Mouse (Mus musculus): ENCODE data around the gene Gm10142. TPM values are rescaled to one million over a fixed set of nuclear protein-coding genes. Genes with fewer than 3 reads are reported as not detected.

Gm10142 gene
- not detected for polyA plus RNA-seq (2015; fragmentation: Illumina TruSeq; extraction: RNeasy Lipid Tissue Mini Kit (QIAGEN cat#74804); ENCODE audit: insufficient read depth, low replicate concordance)

GRCm38 (mm10) chr10:77715507-77715906, at the start of gene Gm10142:
TSS of gene Gm10142 (plus strand) at chr10:77715807.

GRCm38 (mm10) chr10:77685895-77686664, 29.5 kb upstream of the Gm10142 start, which contains the start of gene Tspear:
TSS of gene Tspear (plus strand) at chr10:77686569.

GRCm38 (mm10) chr10:77690356-77690807, 25.2 kb upstream of the Gm10142 start, which contains the start of gene Gm19402:
TSS of gene Gm19402 (minus strand) at chr10:77690757.

GRCm38 (mm10) chr10:77697133-77697532, 18.5 kb upstream of the Gm10142 start, which contains the start of gene Gm9508:
TSS of gene Gm9508 (minus strand) at chr10:77697233.

GRCm38 (mm10) chr10:77706326-77706725, 9.3 kb upstream of the Gm10142 start, which contains the start of gene Gm10272:
TSS of gene Gm10272 (plus strand) at chr10:77706626.

GRCm38 (mm10) chr10:77711157-77711556, 4.5 kb upstream of the Gm10142 start, which contains the start of gene Gm10024:
TSS of gene Gm10024 (plus strand) at chr10:77711457.

GRCm38 (mm10) chr10:77720299-77720698, 4.7 kb downstream of the Gm10142 start, which contains the start of gene Krtap12-1:
TSS of gene Krtap12-1 (plus strand) at chr10:77720599.

GRCm38 (mm10) chr10:77726186-77726585, 10.6 kb downstream of the Gm10142 start, which contains the start of gene Gm10100:
TSS of gene Gm10100 (plus strand) at chr10:77726486.

GRCm38 (mm10) chr10:77741924-77742688, 26.5 kb downstream of the Gm10142 start, which contains the start of gene Gm18596:
TSS of gene Gm18596 (minus strand) at chr10:77742638.

GRCm38 (mm10) chr10:77751254-77751653, 35.6 kb downstream of the Gm10142 start, which contains the start of gene Gm9736:
TSS of gene Gm9736 (minus strand) at chr10:77751354.

GRCm38 (mm10) chr10:77759582-77759981, 44.0 kb downstream of the Gm10142 start, which contains the start of gene Gm3233:
TSS of gene Gm3233 (minus strand) at chr10:77759682.

Other genes starting within 250 kb of the Gm10142 start
- 8.7 TPM for gene Fam207a, start 200.0 kb upstream of the Gm10142 start, polyA plus RNA-seq (2015; fragmentation: Illumina TruSeq; extraction: RNeasy Lipid Tissue Mini Kit (QIAGEN cat#74804); ENCODE audit: insufficient read depth, low replicate concordance)
- 140 TPM for gene Itgb2, start 185.6 kb upstream of the Gm10142 start, polyA plus RNA-seq (2015; fragmentation: Illumina TruSeq; extraction: RNeasy Lipid Tissue Mini Kit (QIAGEN cat#74804); ENCODE audit: insufficient read depth, low replicate concordance)
- 83.9 TPM for gene Pttg1ip, start 134.1 kb upstream of the Gm10142 start, polyA plus RNA-seq (2015; fragmentation: Illumina TruSeq; extraction: RNeasy Lipid Tissue Mini Kit (QIAGEN cat#74804); ENCODE audit: insufficient read depth, low replicate concordance)
- 158 TPM for gene Sumo3, start 109.7 kb upstream of the Gm10142 start, polyA plus RNA-seq (2015; fragmentation: Illumina TruSeq; extraction: RNeasy Lipid Tissue Mini Kit (QIAGEN cat#74804); ENCODE audit: insufficient read depth, low replicate concordance)
- not detected for gene Gm49325, start 109.6 kb upstream of the Gm10142 start, polyA plus RNA-seq (2015; fragmentation: Illumina TruSeq; extraction: RNeasy Lipid Tissue Mini Kit (QIAGEN cat#74804); ENCODE audit: insufficient read depth, low replicate concordance)
- 33.2 TPM for gene Ube2g2, start 93.5 kb upstream of the Gm10142 start, polyA plus RNA-seq (2015; fragmentation: Illumina TruSeq; extraction: RNeasy Lipid Tissue Mini Kit (QIAGEN cat#74804); ENCODE audit: insufficient read depth, low replicate concordance)
- gene Tspear, start 29.2 kb upstream of the Gm10142 start, polyA plus RNA-seq (2015; fragmentation: Illumina TruSeq; extraction: RNeasy Lipid Tissue Mini Kit (QIAGEN cat#74804); ENCODE audit: insufficient read depth, low replicate concordance), result 0.23 TPM
- not detected for gene Gm19402, start 25.1 kb upstream of the Gm10142 start, polyA plus RNA-seq (2015; fragmentation: Illumina TruSeq; extraction: RNeasy Lipid Tissue Mini Kit (QIAGEN cat#74804); ENCODE audit: insufficient read depth, low replicate concordance)
- gene Gm9508, start 18.6 kb upstream of the Gm10142 start, polyA plus RNA-seq (2015; fragmentation: Illumina TruSeq; extraction: RNeasy Lipid Tissue Mini Kit (QIAGEN cat#74804); ENCODE audit: insufficient read depth, low replicate concordance), result not detected
- gene Gm10272, start 9.2 kb upstream of the Gm10142 start, polyA plus RNA-seq (2015; fragmentation: Illumina TruSeq; extraction: RNeasy Lipid Tissue Mini Kit (QIAGEN cat#74804); ENCODE audit: insufficient read depth, low replicate concordance), result not detected
- gene Gm10024, start 4.3 kb upstream of the Gm10142 start, polyA plus RNA-seq (2015; fragmentation: Illumina TruSeq; extraction: RNeasy Lipid Tissue Mini Kit (QIAGEN cat#74804); ENCODE audit: insufficient read depth, low replicate concordance), result not detected
- not detected for gene Krtap12-1, start 4.8 kb downstream of the Gm10142 start, polyA plus RNA-seq (2015; fragmentation: Illumina TruSeq; extraction: RNeasy Lipid Tissue Mini Kit (QIAGEN cat#74804); ENCODE audit: insufficient read depth, low replicate concordance)
- not detected for gene Gm10100, start 10.7 kb downstream of the Gm10142 start, polyA plus RNA-seq (2015; fragmentation: Illumina TruSeq; extraction: RNeasy Lipid Tissue Mini Kit (QIAGEN cat#74804); ENCODE audit: insufficient read depth, low replicate concordance)
- gene Gm18596, start 26.8 kb downstream of the Gm10142 start, polyA plus RNA-seq (2015; fragmentation: Illumina TruSeq; extraction: RNeasy Lipid Tissue Mini Kit (QIAGEN cat#74804); ENCODE audit: insufficient read depth, low replicate concordance), result not detected
- gene Gm9736, start 35.5 kb downstream of the Gm10142 start, polyA plus RNA-seq (2015; fragmentation: Illumina TruSeq; extraction: RNeasy Lipid Tissue Mini Kit (QIAGEN cat#74804); ENCODE audit: insufficient read depth, low replicate concordance), result not detected
- not detected for gene Gm3233, start 43.9 kb downstream of the Gm10142 start, polyA plus RNA-seq (2015; fragmentation: Illumina TruSeq; extraction: RNeasy Lipid Tissue Mini Kit (QIAGEN cat#74804); ENCODE audit: insufficient read depth, low replicate concordance)
- not detected for gene Gm3238, start 55.5 kb downstream of the Gm10142 start, polyA plus RNA-seq (2015; fragmentation: Illumina TruSeq; extraction: RNeasy Lipid Tissue Mini Kit (QIAGEN cat#74804); ENCODE audit: insufficient read depth, low replicate concordance)
- not detected for gene Gm7138, start 61.1 kb downstream of the Gm10142 start, polyA plus RNA-seq (2015; fragmentation: Illumina TruSeq; extraction: RNeasy Lipid Tissue Mini Kit (QIAGEN cat#74804); ENCODE audit: insufficient read depth, low replicate concordance)
- not detected for gene Gm3250, start 66.7 kb downstream of the Gm10142 start, polyA plus RNA-seq (2015; fragmentation: Illumina TruSeq; extraction: RNeasy Lipid Tissue Mini Kit (QIAGEN cat#74804); ENCODE audit: insufficient read depth, low replicate concordance)
- gene Gm7137, start 72.4 kb downstream of the Gm10142 start, polyA plus RNA-seq (2015; fragmentation: Illumina TruSeq; extraction: RNeasy Lipid Tissue Mini Kit (QIAGEN cat#74804); ENCODE audit: insufficient read depth, low replicate concordance), result not detected
- not detected for gene Gm9639, start 79.3 kb downstream of the Gm10142 start, polyA plus RNA-seq (2015; fragmentation: Illumina TruSeq; extraction: RNeasy Lipid Tissue Mini Kit (QIAGEN cat#74804); ENCODE audit: insufficient read depth, low replicate concordance)
- not detected for gene Gm19668, start 83.3 kb downstream of the Gm10142 start, polyA plus RNA-seq (2015; fragmentation: Illumina TruSeq; extraction: RNeasy Lipid Tissue Mini Kit (QIAGEN cat#74804); ENCODE audit: insufficient read depth, low replicate concordance)
- not detected for gene Gm9507, start 96.0 kb downstream of the Gm10142 start, polyA plus RNA-seq (2015; fragmentation: Illumina TruSeq; extraction: RNeasy Lipid Tissue Mini Kit (QIAGEN cat#74804); ENCODE audit: insufficient read depth, low replicate concordance)
- not detected for gene Gm2696, start 98.9 kb downstream of the Gm10142 start, polyA plus RNA-seq (2015; fragmentation: Illumina TruSeq; extraction: RNeasy Lipid Tissue Mini Kit (QIAGEN cat#74804); ENCODE audit: insufficient read depth, low replicate concordance)
- gene Krtap10-4, start 111.3 kb downstream of the Gm10142 start, polyA plus RNA-seq (2015; fragmentation: Illumina TruSeq; extraction: RNeasy Lipid Tissue Mini Kit (QIAGEN cat#74804); ENCODE audit: insufficient read depth, low replicate concordance), result not detected
- not detected for gene Krtap10-10, start 120.1 kb downstream of the Gm10142 start, polyA plus RNA-seq (2015; fragmentation: Illumina TruSeq; extraction: RNeasy Lipid Tissue Mini Kit (QIAGEN cat#74804); ENCODE audit: insufficient read depth, low replicate concordance)
- gene Gm36176, start 131.0 kb downstream of the Gm10142 start, polyA plus RNA-seq (2015; fragmentation: Illumina TruSeq; extraction: RNeasy Lipid Tissue Mini Kit (QIAGEN cat#74804); ENCODE audit: insufficient read depth, low replicate concordance), result not detected
- gene Gm10318, start 137.1 kb downstream of the Gm10142 start, polyA plus RNA-seq (2015; fragmentation: Illumina TruSeq; extraction: RNeasy Lipid Tissue Mini Kit (QIAGEN cat#74804); ENCODE audit: insufficient read depth, low replicate concordance), result not detected
- not detected for gene Gm3285, start 146.2 kb downstream of the Gm10142 start, polyA plus RNA-seq (2015; fragmentation: Illumina TruSeq; extraction: RNeasy Lipid Tissue Mini Kit (QIAGEN cat#74804); ENCODE audit: insufficient read depth, low replicate concordance)
- gene Lrrc3, start 186.7 kb downstream of the Gm10142 start, polyA plus RNA-seq (2015; fragmentation: Illumina TruSeq; extraction: RNeasy Lipid Tissue Mini Kit (QIAGEN cat#74804); ENCODE audit: insufficient read depth, low replicate concordance), result 1.2 TPM